Mouse (Mus musculus): Measurements from ENCODE around the gene Mindy2. TPM values are rescaled to one million over a fixed set of nuclear protein-coding genes. Genes with fewer than 3 reads are reported as not detected.

Gene Mindy2
- polyA plus RNA-seq, 1 experiment from 2014 or later = 21.5 TPM

DNA sequence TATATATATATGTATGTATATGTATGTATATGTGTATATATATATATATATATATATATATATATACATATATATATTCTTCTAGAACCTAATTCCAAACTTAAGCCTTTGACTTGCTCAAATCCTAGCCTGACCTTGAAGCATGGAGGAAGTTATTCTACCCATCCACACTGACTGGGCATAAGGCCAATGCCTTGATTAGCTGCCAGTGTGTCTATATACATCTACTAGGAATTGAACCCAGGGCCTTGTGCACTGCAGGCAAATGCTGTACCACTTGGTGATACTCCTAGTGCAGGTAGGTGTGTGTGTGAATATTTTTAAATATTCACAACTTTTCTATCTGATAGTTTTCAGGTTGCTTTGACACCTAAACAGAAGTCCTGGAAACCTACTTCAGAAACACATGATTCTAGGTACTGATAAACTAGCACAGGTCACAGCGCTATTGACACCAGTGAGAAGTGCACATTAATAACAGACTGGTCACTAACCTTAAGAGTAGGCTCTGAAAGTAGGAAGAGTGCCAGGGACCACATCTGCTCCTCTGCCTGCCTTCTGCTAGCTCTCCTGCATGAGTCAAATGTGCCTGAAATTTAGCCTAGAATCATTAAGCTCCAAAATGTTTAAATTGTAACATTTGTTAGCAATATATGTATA lies 54.7 kb downstream of the Mindy2 start:
- ATAC-seq (ENCODE audit: low FRiP score) = no peak
- Histone ChIP-seq H3K4me2 (replicated peaks) (no peak overlapping the region), H3K27me3 (no peaks in the 10 kb centered on the region), H3K9me3 (replicated peaks) (no peaks in the 10 kb centered on the region), H3K36me3 (peaks cover 24% of the 10 kb centered on the region), H3K4me3 (no peak overlapping the region), H3K4me1 (no peaks in the 10 kb centered on the region), H3K27ac (no peak overlapping the region), H3K9ac (no peak overlapping the region)
- 97% methylated on average over 1 of the region's 1 CpGs for WGBS

DNA sequence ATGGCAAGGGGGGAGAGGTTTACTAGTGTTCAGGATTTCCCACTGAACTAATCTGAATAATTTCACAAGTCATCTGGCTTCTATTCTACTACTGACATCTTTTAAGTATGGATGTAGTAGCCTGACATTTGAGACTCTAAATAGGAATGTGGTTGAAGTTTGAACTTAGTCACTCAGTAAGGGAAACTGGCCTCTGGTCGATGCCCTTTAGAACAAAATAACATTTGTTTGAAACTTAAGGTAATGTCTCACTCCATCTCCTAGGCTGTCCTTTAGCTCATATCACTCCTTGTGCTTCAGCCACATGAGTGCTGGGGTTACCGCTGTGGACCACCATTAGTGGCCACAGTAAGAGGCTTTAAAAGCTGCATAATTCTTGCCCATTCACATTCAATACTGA lies 58.7 kb downstream of the Mindy2 start:
- Histone ChIP-seq H3K9me3 (replicated peaks) (no peaks in the 10 kb centered on the region), H3K4me1 (no peaks in the 10 kb centered on the region), H3K36me3 (peaks cover 18% of the 10 kb centered on the region), H3K4me2 (replicated peaks) (no peak overlapping the region), H3K27ac (no peak overlapping the region), H3K27me3 (no peaks in the 10 kb centered on the region), H3K4me3 (no peak overlapping the region), H3K9ac (no peak overlapping the region)
- ATAC-seq (ENCODE audit: low FRiP score) = no peak
- 96% methylated on average over 2 of the region's 2 CpGs for WGBS

DNA sequence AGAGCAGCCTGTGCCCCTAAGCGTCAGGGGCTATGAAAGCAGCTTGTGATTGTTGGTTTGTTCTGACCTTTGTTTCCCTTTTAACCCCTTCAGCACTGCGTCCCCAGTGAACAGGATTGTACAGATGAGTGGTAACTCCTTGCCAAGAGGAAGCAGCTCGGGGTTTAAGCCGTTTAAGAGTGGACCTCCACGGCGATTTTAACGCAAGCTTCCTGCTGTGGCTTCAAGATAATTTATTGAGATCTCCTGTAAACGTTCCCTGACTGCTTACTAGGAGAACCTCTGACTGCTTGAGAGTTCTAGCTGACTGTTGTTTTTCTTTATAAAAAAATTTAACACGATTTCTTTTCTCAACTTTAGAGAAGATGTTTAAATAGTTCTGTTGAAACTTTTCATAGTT lies 65.5 kb downstream of the Mindy2 start:
- Histone ChIP-seq H3K4me1 (no peaks in the 10 kb centered on the region), H3K36me3 (peaks cover 75% of the 10 kb centered on the region), H3K27me3 (no peaks in the 10 kb centered on the region), H3K4me2 (replicated peaks) (no peak overlapping the region), H3K9me3 (replicated peaks) (no peaks in the 10 kb centered on the region), H3K4me3 (no peak overlapping the region), H3K27ac (no peak overlapping the region), H3K9ac (no peak overlapping the region)
- WGBS = 76% methylated on average over 9 of the region's 9 CpGs
- ATAC-seq (ENCODE audit: low FRiP score) = no peak

DNA sequence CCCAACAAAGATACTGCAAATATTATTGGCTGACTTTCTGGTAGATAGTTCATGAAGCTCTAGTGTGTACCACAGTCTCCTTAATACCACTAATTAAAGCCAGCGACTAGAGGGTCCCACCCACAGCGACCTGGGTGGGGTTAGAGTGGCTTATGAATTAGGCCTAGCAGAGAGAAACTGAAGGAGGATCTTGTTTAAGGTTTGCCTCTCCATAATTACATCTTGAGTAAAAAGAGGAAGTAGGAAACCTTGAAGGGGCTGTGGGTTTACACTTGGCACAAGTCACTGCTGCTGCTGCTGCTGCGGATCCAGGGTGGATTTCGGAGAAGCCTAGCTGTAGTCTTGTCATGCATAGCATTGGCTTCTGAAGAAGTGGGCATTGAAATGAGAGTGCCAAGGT lies 66.2 kb downstream of the Mindy2 start:
- no peaks in the 10 kb centered on the region for H3K27me3 ChIP-seq
- no peaks in the 10 kb centered on the region for H3K4me1 ChIP-seq
- no peak overlapping the region for H3K4me3 ChIP-seq
- peaks cover 82% of the 10 kb centered on the region for H3K36me3 ChIP-seq
- H3K9ac ChIP-seq = no peak overlapping the region
- 94% methylated on average over 4 of the region's 4 CpGs for WGBS
- no peak overlapping the region for H3K4me2 ChIP-seq (replicated peaks)
- ATAC-seq (ENCODE audit: low FRiP score) = no peak
- H3K9me3 ChIP-seq (replicated peaks) = no peaks in the 10 kb centered on the region
- no peak overlapping the region for H3K27ac ChIP-seq

DNA sequence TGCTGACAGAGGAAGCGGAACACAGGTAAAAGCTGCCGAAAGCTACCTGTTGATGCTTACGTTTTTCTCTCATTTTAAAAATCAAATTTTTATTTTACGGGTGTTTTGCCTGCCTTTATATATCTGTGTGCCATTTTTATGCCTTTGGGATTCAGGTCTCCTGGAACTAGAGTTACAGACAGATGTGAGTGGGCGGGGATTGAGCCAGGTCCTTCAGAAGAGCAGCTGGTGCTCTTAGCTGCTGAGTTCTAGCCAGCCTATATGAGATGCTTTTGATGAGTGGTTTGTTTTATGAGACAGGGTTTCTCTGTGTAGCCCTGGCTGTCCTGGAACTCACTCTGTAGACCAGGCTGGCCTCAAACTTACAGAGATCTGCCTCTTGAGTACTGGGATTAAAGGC lies 69.8 kb downstream of the Mindy2 start:
- Histone ChIP-seq H3K4me3 (no peak overlapping the region), H3K27ac (no peak overlapping the region), H3K27me3 (no peaks in the 10 kb centered on the region), H3K9ac (no peak overlapping the region), H3K9me3 (replicated peaks) (no peaks in the 10 kb centered on the region), H3K4me1 (no peaks in the 10 kb centered on the region), H3K36me3 (peaks cover 85% of the 10 kb centered on the region), H3K4me2 (replicated peaks) (no peak overlapping the region)
- no peak for ATAC-seq (ENCODE audit: low FRiP score)
- 96% methylated on average over 5 of the region's 5 CpGs for WGBS

DNA sequence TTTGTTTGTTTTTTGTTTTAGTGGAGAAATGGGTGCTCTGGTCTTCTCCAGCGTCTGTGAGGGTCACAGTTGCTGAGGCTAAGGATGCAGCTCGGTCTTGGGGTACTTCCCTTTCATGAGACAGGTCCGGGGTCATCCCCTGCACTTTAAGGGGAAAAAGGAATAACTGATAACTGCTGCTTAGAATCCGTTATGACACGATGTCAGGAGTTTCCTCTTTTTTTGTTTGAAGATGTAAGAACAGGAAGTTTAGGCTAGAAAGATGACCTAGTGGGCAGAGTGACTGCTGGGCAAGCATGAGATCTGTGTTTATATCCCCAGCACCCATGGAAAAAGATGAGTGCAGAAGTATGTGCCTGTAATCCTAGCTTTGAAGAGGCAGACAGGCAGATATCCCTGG lies 71.8 kb downstream of the Mindy2 start:
- Histone ChIP-seq H3K9me3 (replicated peaks) (no peaks in the 10 kb centered on the region), H3K27ac (no peak overlapping the region), H3K4me3 (no peak overlapping the region), H3K4me2 (replicated peaks) (no peak overlapping the region), H3K4me1 (no peaks in the 10 kb centered on the region), H3K27me3 (no peaks in the 10 kb centered on the region), H3K36me3 (peaks cover 82% of the 10 kb centered on the region), H3K9ac (no peak overlapping the region)
- WGBS = 89% methylated on average over 5 of the region's 5 CpGs
- ATAC-seq (ENCODE audit: low FRiP score) = no peak

DNA sequence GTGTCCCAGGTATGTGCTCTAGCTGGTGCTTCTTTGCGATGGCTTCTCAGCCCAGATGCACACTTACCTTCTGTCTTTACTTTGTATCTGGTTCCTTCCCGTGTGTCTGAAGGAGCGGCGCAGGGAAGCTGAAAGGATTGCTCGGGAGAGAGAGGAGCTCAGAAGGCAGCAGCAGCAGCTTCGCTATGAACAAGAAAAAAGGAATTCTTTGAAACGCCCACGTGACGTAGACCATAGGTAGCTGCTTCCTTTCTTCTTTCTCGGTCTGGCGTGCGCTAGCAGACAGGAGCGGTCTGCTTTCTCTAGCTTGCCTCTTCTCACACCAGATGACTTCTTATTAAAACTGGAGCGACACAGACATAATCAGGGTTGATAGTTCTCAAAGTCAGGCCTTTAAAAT lies 72.3 kb downstream of the Mindy2 start:
- Histone ChIP-seq H3K4me2 (replicated peaks) (no peak overlapping the region), H3K4me1 (no peaks in the 10 kb centered on the region), H3K36me3 (peaks cover 82% of the 10 kb centered on the region), H3K27ac (no peak overlapping the region), H3K9me3 (replicated peaks) (no peaks in the 10 kb centered on the region), H3K9ac (no peak overlapping the region), H3K27me3 (no peaks in the 10 kb centered on the region), H3K4me3 (no peak overlapping the region)
- 85% methylated on average over 14 of the region's 14 CpGs for WGBS
- ATAC-seq (ENCODE audit: low FRiP score) = no peak

DNA sequence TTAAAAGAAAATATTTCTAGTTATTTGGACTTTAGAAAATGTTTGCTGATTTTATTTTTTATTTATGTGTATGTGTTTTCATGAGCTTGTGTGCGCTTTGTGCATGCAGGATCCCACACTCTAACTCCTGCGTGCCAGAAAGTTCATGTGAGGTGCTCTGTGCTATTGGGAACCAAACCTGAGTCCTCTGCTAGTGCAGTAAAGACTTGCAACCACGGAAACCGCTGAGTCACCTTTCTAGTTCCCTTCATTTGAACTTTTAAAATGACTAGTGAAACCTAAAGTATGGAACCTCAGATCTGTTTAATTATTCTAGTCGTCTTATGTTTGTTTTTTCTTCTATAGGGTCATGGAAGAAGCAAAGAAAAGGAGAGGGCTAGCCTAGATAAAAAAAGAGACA lies 76.0 kb downstream of the Mindy2 start:
- Histone ChIP-seq H3K9me3 (replicated peaks) (no peaks in the 10 kb centered on the region), H3K4me3 (no peak overlapping the region), H3K27me3 (no peaks in the 10 kb centered on the region), H3K4me2 (replicated peaks) (no peak overlapping the region), H3K4me1 (no peaks in the 10 kb centered on the region), H3K27ac (no peak overlapping the region), H3K36me3 (peaks cover 59% of the 10 kb centered on the region), H3K9ac (no peak overlapping the region)
- ATAC-seq (ENCODE audit: low FRiP score) = no peak
- 86% methylated on average over 5 of the region's 5 CpGs for WGBS

DNA sequence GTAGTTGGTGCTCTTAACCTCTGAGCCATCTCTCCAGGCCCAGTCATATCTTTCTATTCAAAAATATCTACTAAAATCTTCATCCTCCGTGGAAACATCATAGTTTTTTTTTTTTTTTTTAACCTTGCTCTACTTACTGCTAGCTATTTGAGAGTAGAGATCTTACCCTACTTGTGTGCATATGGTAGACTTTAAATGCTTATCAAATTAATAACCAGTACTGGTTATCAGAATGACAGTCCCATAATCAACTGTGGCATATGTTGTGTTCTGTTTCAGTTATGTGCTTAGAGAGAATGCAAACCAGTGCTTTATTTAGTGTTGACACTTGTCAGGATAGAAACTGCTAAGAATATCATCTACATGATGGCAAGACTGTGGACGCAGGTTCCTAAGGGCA lies 78.9 kb downstream of the Mindy2 start:
- H3K4me3 ChIP-seq = no peak overlapping the region
- 95% methylated on average over 2 of the region's 2 CpGs for WGBS
- H3K4me1 ChIP-seq = no peaks in the 10 kb centered on the region
- ATAC-seq (ENCODE audit: low FRiP score) = no peak
- H3K27me3 ChIP-seq = no peaks in the 10 kb centered on the region
- no peak overlapping the region for H3K27ac ChIP-seq
- no peak overlapping the region for H3K9ac ChIP-seq
- peaks cover 53% of the 10 kb centered on the region for H3K36me3 ChIP-seq
- no peak overlapping the region for H3K4me2 ChIP-seq (replicated peaks)
- no peaks in the 10 kb centered on the region for H3K9me3 ChIP-seq (replicated peaks)

DNA sequence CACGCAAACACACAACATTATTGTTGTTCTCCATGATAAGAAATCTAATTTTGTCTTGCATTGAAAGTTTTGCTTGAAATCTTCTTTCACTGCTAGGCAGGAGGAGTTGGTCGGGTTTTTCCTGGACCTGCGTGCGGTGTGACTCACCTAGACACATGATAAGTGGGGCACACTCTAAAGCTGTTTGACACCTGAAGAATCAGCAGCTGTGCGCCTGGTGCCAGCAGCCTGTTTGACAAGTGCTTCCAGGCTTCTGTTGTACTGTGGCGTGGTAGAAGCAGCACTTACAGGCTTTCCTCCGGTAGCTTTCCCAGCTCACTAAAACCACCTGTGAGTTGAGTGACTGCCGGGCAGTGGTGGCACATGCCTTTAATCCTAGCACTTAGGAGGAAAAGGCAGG lies 86.6 kb downstream of the Mindy2 start:
- Histone ChIP-seq H3K4me3 (no peak overlapping the region), H3K27me3 (no peaks in the 10 kb centered on the region), H3K36me3 (peaks cover 18% of the 10 kb centered on the region), H3K4me2 (replicated peaks) (no peak overlapping the region), H3K9ac (no peak overlapping the region), H3K27ac (no peak overlapping the region), H3K4me1 (no peaks in the 10 kb centered on the region), H3K9me3 (replicated peaks) (no peaks in the 10 kb centered on the region)
- no peak for ATAC-seq (ENCODE audit: low FRiP score)
- 94% methylated on average over 8 of the region's 8 CpGs for WGBS

DNA sequence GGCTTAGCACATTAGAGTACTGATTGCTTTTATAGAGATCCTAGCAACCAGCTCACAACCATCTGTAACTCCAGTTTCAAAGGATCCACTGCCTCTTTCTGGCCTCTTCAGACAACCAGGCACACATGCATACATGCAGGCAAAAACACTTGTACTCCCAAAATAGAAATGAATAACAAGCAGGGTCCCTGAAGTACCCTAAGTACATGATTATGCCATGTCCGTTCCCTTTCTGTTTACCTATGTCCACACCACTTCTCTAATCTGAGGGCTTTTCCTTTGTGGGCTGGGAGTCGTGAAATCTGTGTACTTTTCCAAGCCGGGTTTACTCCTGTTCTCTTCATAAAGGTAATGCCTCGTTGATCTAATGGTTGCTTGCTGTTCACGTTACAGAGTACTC lies 89.3 kb downstream of the Mindy2 start:
- 93% methylated on average over 5 of the region's 5 CpGs for WGBS
- Histone ChIP-seq H3K9ac (no peak overlapping the region), H3K4me3 (no peak overlapping the region), H3K27me3 (no peaks in the 10 kb centered on the region), H3K9me3 (replicated peaks) (no peaks in the 10 kb centered on the region), H3K27ac (no peak overlapping the region), H3K36me3 (peaks cover 8% of the 10 kb centered on the region; the same call in 1 of the 2 replicates), H3K4me2 (replicated peaks) (no peak overlapping the region), H3K4me1 (no peaks in the 10 kb centered on the region)
- no peak for ATAC-seq (ENCODE audit: low FRiP score)

DNA sequence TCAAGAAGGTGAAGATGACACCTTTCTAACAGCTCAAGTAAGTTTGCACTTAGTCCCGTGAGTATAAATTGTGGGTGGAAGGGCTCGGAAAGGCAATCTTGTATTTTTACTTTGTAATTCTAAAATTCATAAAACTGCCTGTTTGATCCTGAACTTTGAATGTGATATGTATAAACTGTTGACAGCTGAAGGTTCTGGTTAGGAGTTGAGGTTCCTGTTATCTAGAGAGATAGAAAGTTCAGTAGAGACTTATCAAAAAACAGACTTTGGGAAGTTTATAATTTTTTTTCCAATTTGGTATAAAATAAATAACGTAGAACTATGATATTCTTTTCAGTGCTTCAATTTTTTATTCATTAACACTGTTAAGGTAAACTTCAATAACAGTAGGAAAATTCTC lies 94.1 kb downstream of the Mindy2 start:
- Histone ChIP-seq H3K9ac (no peak overlapping the region), H3K9me3 (replicated peaks) (no peaks in the 10 kb centered on the region), H3K36me3 (0 out of 2 replicates have a peak, but pooled peaks cover 5% of the 10 kb centered on the region), H3K4me1 (no peaks in the 10 kb centered on the region), H3K4me3 (no peak overlapping the region), H3K27ac (no peak overlapping the region), H3K4me2 (replicated peaks) (no peak overlapping the region), H3K27me3 (no peaks in the 10 kb centered on the region)
- 94% methylated on average over 3 of the region's 3 CpGs for WGBS
- ATAC-seq (ENCODE audit: low FRiP score) = no peak

DNA sequence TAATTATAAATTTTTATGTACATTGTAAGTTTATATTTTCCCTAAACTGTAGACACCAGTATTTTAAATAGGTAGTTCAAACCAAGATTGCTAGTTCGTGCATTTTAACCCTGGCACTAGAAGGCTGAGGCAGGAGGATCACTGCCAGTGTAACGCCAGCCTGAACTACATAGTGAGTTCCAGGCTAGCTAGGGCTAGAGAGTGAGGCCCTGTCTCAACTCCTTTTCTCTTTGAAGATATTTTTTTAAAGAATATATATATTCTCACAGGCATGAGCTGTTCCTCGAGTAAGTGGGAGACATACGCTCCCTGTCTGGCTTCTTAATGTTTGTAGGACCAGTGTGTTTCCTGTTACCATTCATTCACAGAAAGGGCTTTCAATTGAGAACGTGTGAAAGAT lies 100.2 kb downstream of the Mindy2 start:
- Histone ChIP-seq H3K4me3 (no peak overlapping the region), H3K4me2 (replicated peaks) (no peak overlapping the region), H3K9ac (no peak overlapping the region), H3K27me3 (no peaks in the 10 kb centered on the region), H3K27ac (no peak overlapping the region), H3K9me3 (replicated peaks) (peaks cover 6% of the 10 kb centered on the region), H3K36me3 (peaks cover 12% of the 10 kb centered on the region), H3K4me1 (no peaks in the 10 kb centered on the region)
- 91% methylated on average over 5 of the region's 5 CpGs for WGBS
- no peak for ATAC-seq (ENCODE audit: low FRiP score)

Measured in hindbrain, embryonic 12.5 days (tissue).